Mouse (Mus musculus) heart, postnatal 0 days (tissue): Measurements from ENCODE around the gene Krt24.

Experiments used
- CTCF ChIP-seq: IDR thresholded peaks from 2 replicates; pipeline ENCODE4 v1.5.1; 2016; ENCODE audit warnings: antibody characterized with exemption, control low read depth, low read depth
- EP300 ChIP-seq: IDR thresholded peaks from 2 replicates; pipeline ENCODE4 v1.6.1; 2016; ENCODE audit warnings: antibody characterized with exemption, low read depth

GRCm38 (mm10) chr11:99333426-99333825 is 48.4 kb upstream of the Krt24 start:
- no peak for TF ChIP-seq CTCF
- TF ChIP-seq EP300, result no peak
